Mouse (Mus musculus) stomach, embryonic 15.5 days (tissue): Measurements from ENCODE around the gene Macf1. TPM values are rescaled to one million over a fixed set of nuclear protein-coding genes. Genes with fewer than 3 reads are reported as not detected.

Experiments used
- ATAC-seq: fragments of 200-750 bp; cut with Nextera tagmentation; 2 replicates; pipeline ENCODE4 v1.8.0; 2017; ENCODE audit warnings: low read depth, moderate number of reproducible peaks, moderate TSS enrichment; ENCODE audit not compliant: insufficient read depth, low FRiP score
- H3K27ac ChIP-seq: fragments of 300-500 bp; sonication (generic); 2 replicates; pipeline ENCODE4 v1.5.1; 2015; ENCODE audit warnings: mild to moderate bottlenecking, inconsistent platforms
- H3K27me3 ChIP-seq: fragments of 300-500 bp; sonication (generic); replicated peaks from 2 replicates; pipeline ENCODE4 v1.6.1; 2015; ENCODE audit warnings: inconsistent platforms
- H3K36me3 ChIP-seq: fragments of 300-500 bp; sonication (generic); 2 replicates; pipeline ENCODE4 v1.6.1; 2015; ENCODE audit warnings: inconsistent platforms
- H3K4me1 ChIP-seq: fragments of 300-500 bp; sonication (generic); 2 replicates; pipeline ENCODE4 v1.6.1; 2015; ENCODE audit warnings: inconsistent platforms
- H3K4me2 ChIP-seq: fragments of 300-500 bp; sonication (generic); 2 replicates; pipeline ENCODE4 v1.6.1; 2015; ENCODE audit warnings: mild to moderate bottlenecking, inconsistent platforms
- H3K4me3 ChIP-seq: fragments of 300-500 bp; sonication (generic); replicated peaks from 2 replicates; pipeline ENCODE4 v1.5.1; 2015; ENCODE audit warnings: inconsistent platforms
- H3K9ac ChIP-seq: fragments of 300-500 bp; sonication (generic); 2 replicates; pipeline ENCODE4 v1.6.1; 2015; ENCODE audit warnings: inconsistent platforms
- H3K9me3 ChIP-seq: fragments of 300-500 bp; sonication (generic); 2 replicates; pipeline ENCODE4 v1.6.1; 2016; ENCODE audit warnings: inconsistent platforms
- WGBS: fragments of 180-500 bp; shearing (Covaris S2); methylation state at CpG from one replicate; pipeline ENCODE4 v1.1.7; 2015; 5-methylcytosine and 5-hydroxymethylcytosine counted together
- polyA plus RNA-seq: library from polyadenylated mRNA; unstranded; fragments of >200 nt; fragmentation: Nextera tagmentation; extraction: Ambion mirVana; gene quantifications from 2 replicates; pipeline ENCODE4 v1.2.1, GENCODE M21; 2015

Gene Macf1
- polyA plus RNA-seq, 1 experiment from 2014 or later, result 34.6 TPM

DNA sequence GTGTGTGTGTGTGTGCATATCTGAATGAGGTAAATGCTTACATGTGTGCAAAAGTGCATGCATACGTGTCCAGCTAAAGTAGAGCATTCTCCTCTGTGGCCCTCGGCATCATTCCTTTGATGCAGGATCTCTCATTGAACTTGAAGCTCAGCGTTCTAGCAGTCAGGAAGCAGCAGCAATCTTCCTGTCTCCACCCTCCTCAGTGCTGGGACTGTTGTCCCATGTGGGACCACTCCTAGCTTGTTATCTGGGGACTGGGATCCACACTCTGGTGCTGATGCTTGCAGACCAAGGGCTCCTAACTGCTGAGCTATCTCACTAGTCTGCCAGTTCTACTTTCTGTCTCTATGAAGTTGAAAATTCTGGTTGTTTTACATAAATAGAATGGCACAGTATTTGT, 52.5 kb downstream of the Macf1 start:
- no peaks in the 10 kb centered on the region for H3K4me1 ChIP-seq
- 82% methylated on average over 3 of the region's 3 CpGs for WGBS
- no peak for ATAC-seq

DNA sequence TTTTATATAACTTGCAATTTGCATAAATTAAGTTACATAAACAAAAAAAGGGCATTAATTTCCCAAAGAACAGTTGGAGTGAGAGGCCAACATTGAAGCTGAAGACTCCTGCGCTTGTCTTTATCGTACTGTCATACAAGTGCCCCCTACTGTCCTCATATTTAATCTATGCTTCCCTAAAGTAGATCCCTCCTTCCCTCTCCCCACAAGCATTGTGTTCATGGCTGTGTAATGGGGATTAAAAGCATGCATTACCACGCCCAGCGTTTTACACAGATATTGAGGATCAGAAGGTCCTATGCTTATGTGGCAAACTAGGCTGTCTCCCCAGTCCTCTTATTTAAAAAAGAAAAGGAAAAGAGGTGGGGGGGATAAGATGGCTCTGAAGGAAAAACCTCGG, 56.5 kb downstream of the Macf1 start:
- Histone ChIP-seq H3K4me1 (peaks cover 19% of the 10 kb centered on the region), H3K9ac (no peak overlapping the region), H3K4me3 (no peak overlapping the region), H3K27ac (no peak overlapping the region), H3K9me3 (no peaks in the 10 kb centered on the region), H3K4me2 (no peak overlapping the region), H3K36me3 (no peaks in the 10 kb centered on the region), H3K27me3 (no peaks in the 10 kb centered on the region)
- ATAC-seq, result no peak
- 74% methylated on average over 5 of the region's 5 CpGs for WGBS

More for the DNA sequence above, 52.5 kb downstream of the Macf1 start:
- H3K4me3 ChIP-seq, result no peak overlapping the region
- H3K9me3 ChIP-seq, result no peaks in the 10 kb centered on the region
- no peak overlapping the region for H3K4me2 ChIP-seq
- no peaks in the 10 kb centered on the region for H3K36me3 ChIP-seq
- H3K27me3 ChIP-seq, result no peaks in the 10 kb centered on the region
- H3K9ac ChIP-seq, result no peak overlapping the region
- H3K27ac ChIP-seq, result no peak overlapping the region

DNA sequence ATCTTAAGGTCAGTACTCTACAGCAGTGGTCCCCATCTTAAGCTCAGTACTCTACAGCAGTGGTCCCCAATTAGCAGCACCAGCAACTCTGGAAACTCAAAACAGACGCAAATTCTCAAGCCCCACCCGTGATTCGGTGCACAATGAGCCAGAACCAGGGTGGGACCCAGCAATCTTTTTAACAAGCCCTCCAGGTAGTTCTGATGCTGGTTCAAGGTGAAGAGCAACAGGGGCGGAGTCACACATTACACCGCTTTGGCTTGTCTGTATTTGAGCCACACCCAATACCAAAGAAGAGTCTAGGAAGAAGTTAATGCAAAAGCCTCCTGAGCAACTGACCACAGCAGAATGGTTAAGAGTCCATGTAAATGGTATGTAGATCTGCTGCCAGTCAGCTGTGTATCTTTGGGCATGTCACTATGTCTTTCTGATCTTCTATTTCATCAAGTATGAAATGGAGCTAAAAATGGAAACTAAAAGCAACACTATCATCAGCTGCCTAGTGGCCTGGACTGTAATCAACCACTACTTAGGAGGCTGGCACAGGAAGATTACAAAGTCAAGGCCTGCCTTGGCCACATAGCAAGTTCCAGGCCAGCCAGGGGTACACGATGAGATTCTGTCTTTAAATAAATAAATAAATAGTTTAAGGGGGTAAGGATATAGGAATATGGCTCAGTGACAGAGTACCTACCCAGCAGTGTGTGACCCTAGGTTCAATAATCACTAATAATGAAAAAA, 58.7 kb downstream of the Macf1 start:
- no peak overlapping the region for H3K4me3 ChIP-seq
- no peak overlapping the region for H3K9ac ChIP-seq
- ATAC-seq, result no peak
- no peaks in the 10 kb centered on the region for H3K9me3 ChIP-seq
- no peaks in the 10 kb centered on the region for H3K36me3 ChIP-seq
- H3K27ac ChIP-seq, result no peak overlapping the region
- no peak overlapping the region for H3K4me2 ChIP-seq
- peaks cover 19% of the 10 kb centered on the region for H3K4me1 ChIP-seq
- WGBS, result 75% methylated on average over 6 of the region's 6 CpGs
- no peaks in the 10 kb centered on the region for H3K27me3 ChIP-seq

DNA sequence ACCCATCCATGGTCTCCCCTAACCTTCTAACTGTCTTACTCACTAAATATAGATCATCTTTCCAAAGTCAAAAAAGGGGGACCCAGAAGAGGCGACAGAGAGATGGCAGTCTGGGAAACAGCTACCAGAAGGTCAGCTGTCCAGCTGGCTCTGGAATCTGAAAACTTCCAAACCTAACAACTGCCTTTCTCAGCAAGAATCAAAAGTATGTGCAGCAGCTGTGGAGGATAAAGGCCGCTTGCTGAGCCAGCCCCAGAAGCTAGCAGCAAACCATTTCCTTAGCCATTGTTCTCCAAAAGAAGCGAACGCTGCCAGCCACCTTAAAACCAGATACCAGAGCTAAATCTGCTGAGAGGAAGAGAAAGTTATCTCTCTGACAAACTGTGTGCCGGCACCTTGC, 59.7 kb downstream of the Macf1 start:
- no peaks in the 10 kb centered on the region for H3K9me3 ChIP-seq
- H3K4me3 ChIP-seq, result no peak overlapping the region
- ATAC-seq, result no peak
- no peaks in the 10 kb centered on the region for H3K27me3 ChIP-seq
- no peak overlapping the region for H3K9ac ChIP-seq
- no peak overlapping the region for H3K4me2 ChIP-seq
- H3K27ac ChIP-seq, result peak overlapping the region; percentile 72
- H3K4me1 ChIP-seq, result peaks cover 19% of the 10 kb centered on the region
- 13% methylated on average over 5 of the region's 5 CpGs for WGBS
- H3K36me3 ChIP-seq, result no peaks in the 10 kb centered on the region

DNA sequence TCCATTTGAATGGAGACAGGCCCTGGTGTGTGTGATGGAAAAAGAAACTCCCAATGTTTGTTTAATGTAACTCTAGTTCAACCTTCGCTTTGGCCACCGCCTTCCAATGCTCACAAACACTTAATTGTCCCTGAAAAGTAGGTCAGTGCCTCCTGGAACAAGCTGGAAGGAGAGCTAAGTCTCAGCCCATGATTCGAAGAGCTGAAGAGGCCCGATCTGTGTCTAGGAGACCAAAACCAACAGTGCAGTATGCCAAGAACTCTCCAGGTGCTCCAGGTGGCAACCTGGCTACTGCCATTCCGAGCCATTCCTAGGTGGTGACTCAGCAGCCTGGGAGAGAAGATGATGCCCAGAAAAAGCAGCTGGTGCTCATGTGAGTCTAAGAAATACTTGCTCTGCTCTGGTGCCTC, 60.4 kb downstream of the Macf1 start:
- H3K4me1 ChIP-seq, result peaks cover 19% of the 10 kb centered on the region
- H3K4me3 ChIP-seq, result no peak overlapping the region
- H3K9ac ChIP-seq, result no peak overlapping the region
- no peaks in the 10 kb centered on the region for H3K9me3 ChIP-seq
- no peaks in the 10 kb centered on the region for H3K36me3 ChIP-seq
- no peaks in the 10 kb centered on the region for H3K27me3 ChIP-seq
- H3K4me2 ChIP-seq, result no peak overlapping the region
- H3K27ac ChIP-seq, result peak overlapping the region; percentile 72; the same call in 1 of the 2 replicates
- 70% methylated on average over 5 of the region's 5 CpGs for whole genome bisulfite sequencing
- ATAC-seq, result no peak

DNA sequence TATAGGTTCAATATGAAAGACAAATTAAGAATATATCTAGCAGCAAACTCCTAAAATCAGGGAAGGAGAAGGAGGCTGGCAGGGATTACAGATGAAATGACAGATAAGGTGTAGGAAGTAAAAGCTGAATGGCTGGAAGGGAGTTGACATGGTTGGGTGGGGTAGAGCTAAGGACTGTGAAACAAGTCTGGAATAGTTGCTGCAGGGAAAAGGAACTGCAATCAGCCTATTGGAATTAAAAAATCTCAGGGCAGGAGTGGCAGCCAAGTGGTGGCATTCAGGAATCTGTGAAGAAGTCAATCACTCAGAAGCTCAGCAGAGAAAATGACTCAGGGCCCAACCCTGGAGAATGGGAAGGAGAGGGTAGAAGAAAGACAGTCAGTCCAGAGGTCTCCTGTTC, 62.4 kb downstream of the Macf1 start:
- ATAC-seq, result no peak
- no peak overlapping the region for H3K27ac ChIP-seq

DNA sequence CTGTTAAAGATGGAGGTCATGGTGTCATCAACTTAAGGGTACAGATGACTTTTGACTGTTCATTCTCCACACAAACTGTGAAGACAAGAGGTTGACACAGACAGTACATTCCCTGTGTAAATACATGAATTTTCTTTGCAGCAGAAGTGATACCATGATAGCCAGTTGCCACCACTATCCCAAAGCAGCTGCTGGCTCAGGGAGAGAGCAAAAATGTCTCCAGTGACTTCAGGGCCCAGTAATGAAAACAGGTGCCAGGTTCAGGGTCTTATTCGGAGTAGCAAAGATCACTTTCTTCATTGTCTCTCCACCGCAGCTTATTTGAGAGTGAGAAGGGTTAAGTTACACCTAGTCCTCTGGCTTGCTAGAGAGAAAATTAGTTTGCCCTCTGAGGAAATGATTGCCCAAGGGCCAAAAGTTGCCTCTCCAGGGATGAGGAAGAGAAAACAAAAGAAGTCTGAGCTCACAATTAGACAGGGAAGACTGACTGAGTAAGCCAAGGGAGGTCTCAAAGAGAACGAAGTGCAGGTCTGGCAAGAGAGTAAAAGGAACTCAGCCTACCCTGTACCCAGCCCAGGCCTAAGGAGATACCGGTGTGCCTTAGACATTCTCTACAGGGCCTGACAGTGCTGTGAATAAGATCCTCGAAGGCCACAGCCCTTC, 66.3 kb downstream of the Macf1 start:
- no peaks in the 10 kb centered on the region for H3K27me3 ChIP-seq
- peaks cover 13% of the 10 kb centered on the region; the same call in 1 of the 2 replicates for H3K4me1 ChIP-seq
- no peak overlapping the region for H3K4me2 ChIP-seq
- no peak overlapping the region for H3K4me3 ChIP-seq
- WGBS, result 74% methylated on average over 5 of the region's 5 CpGs
- no peak overlapping the region for H3K27ac ChIP-seq
- no peaks in the 10 kb centered on the region for H3K9me3 ChIP-seq
- no peaks in the 10 kb centered on the region for H3K36me3 ChIP-seq
- no peak overlapping the region for H3K9ac ChIP-seq
- no peak for ATAC-seq

More for the DNA sequence above, 62.4 kb downstream of the Macf1 start:
- H3K9ac ChIP-seq, result no peak overlapping the region
- no peaks in the 10 kb centered on the region for H3K36me3 ChIP-seq
- no peaks in the 10 kb centered on the region for H3K9me3 ChIP-seq
- H3K27me3 ChIP-seq, result no peaks in the 10 kb centered on the region
- H3K4me1 ChIP-seq, result peaks cover 19% of the 10 kb centered on the region
- no peak overlapping the region for H3K4me3 ChIP-seq
- H3K4me2 ChIP-seq, result no peak overlapping the region

DNA sequence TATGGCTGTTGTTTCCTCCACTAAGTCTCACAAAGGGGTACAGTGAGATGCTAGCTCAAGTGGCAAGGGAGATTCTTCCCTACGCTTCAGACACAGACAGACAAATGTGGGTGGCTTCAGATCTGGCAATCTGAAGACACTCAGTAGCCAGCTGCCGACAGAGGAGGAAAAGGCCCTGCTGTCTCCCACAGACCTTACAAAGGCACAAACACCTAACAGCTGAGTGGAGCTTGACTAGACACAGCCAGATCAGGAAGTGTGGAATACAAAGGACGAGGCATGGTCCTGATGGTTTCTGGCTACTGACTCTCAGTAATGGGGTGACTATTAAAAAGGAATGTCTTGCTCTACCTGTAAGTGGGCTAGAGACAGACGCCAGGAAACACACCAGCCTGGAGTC, 67.2 kb downstream of the Macf1 start:
- WGBS, result 58% methylated on average over 4 of the region's 4 CpGs
- Histone ChIP-seq H3K4me3 (no peak overlapping the region), H3K27ac (no peak overlapping the region), H3K9me3 (no peaks in the 10 kb centered on the region), H3K4me2 (no peak overlapping the region), H3K9ac (no peak overlapping the region), H3K27me3 (no peaks in the 10 kb centered on the region), H3K4me1 (peaks cover 18% of the 10 kb centered on the region; the same call in 1 of the 2 replicates), H3K36me3 (no peaks in the 10 kb centered on the region)
- ATAC-seq, result no peak

DNA sequence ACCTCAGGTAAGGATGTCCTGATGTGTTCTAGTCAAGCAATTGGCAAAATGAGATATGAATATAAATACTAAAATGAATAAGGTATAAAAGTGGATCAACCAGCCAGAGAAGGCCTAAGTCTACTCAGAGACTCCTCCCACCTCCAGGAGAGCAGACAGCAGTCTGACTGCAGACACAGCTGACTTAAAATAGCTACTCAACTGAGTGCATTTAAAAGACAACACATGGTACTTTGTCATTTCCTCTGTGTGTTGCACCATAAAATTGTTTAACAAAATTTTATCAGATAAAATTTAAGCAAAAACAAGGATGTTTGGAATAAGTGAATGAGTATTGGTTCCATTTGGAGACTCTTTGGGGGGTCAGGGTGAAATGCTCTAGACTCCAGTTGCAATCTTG, 67.7 kb downstream of the Macf1 start:
- Histone ChIP-seq H3K27me3 (no peaks in the 10 kb centered on the region), H3K9me3 (no peaks in the 10 kb centered on the region), H3K4me1 (peaks cover 18% of the 10 kb centered on the region; the same call in 1 of the 2 replicates), H3K36me3 (no peaks in the 10 kb centered on the region), H3K4me3 (no peak overlapping the region), H3K27ac (no peak overlapping the region), H3K9ac (no peak overlapping the region), H3K4me2 (no peak overlapping the region)
- ATAC-seq, result no peak

DNA sequence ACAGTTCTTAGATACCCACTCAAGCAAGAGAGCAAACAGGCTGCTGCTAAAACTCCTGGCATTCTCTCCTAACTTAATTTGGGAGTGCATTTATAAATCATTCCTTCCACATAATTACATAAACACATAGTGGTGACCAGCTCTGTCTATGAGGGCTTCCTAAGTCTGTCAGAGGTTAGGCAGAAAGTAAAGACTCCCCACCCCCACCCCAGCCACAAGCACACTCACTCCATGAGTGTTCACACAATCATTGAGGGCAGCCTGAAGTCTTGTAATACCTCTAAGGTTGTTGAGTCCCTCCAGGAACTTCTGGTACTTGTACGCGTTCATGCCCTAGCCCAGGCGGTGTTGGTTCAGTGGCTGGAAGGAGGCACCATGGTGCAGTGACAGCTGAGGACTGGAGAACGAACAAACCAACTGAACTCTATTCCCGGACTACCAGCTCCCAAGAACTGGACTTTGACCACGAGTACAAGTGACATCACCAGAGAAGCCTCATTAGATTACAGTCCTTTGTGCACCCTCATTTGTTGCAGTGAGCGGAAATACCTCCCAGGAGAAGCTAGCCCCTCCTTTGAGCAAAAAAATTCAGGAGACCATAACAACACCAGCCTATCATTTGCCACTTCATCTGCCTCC, 70.7 kb downstream of the Macf1 start:
- Histone ChIP-seq H3K4me2 (peak overlapping the region; percentile 23), H3K27me3 (no peaks in the 10 kb centered on the region), H3K36me3 (no peaks in the 10 kb centered on the region), H3K9me3 (no peaks in the 10 kb centered on the region), H3K9ac (no peak overlapping the region), H3K4me3 (no peak overlapping the region), H3K4me1 (peaks cover 18% of the 10 kb centered on the region; the same call in 1 of the 2 replicates), H3K27ac (peak overlapping the region; percentile 31; the same call in 1 of the 2 replicates)
- 56% methylated on average over 7 of the region's 7 CpGs for WGBS
- ATAC-seq, result peak; percentile 75

DNA sequence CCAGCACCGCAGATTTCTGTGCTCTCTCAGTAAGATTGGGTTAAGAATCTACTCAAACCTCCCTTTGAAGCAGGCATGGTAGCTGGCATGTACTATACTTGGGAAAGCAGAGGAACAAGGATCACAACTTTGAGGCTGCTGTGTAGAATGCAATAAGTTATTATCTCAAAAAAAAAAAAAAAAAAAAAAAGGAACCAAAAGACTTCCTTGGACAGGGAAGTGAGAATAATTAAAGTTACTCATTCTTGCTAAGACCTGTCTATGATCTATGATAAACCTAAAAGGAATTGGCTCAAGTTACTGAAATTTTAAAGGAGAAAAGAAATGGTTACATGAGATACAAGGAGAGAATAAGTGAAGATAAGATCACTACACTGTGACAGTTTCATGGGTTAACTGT, 72.2 kb downstream of the Macf1 start:
- Histone ChIP-seq H3K9me3 (no peaks in the 10 kb centered on the region), H3K4me3 (no peak overlapping the region), H3K4me1 (peaks cover 18% of the 10 kb centered on the region; the same call in 1 of the 2 replicates), H3K27ac (no peak overlapping the region), H3K36me3 (no peaks in the 10 kb centered on the region), H3K4me2 (no peak overlapping the region), H3K27me3 (no peaks in the 10 kb centered on the region), H3K9ac (no peak overlapping the region)
- 92% methylated on average over 1 of the region's 1 CpGs for WGBS
- ATAC-seq, result no peak

DNA sequence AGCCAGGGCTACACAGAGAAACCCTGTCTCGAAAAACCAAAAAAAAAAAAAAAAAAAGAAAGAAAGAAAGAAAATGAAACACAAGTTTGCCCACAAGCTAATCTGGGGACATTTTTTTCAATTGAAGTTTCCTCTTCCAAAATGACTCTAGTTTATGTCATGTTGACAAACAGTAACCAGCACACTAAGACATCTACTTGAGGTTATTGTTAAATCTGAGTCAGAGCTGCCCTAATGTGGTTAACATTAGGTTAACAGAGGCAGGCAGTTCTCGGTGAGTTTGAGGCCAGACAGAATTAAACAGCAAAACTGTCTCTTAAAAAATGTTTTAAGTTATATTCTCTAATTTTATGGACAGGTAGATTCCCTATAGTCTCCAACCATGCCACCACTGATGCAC, 72.9 kb downstream of the Macf1 start:
- H3K4me1 ChIP-seq, result peaks cover 18% of the 10 kb centered on the region; the same call in 1 of the 2 replicates
- no peaks in the 10 kb centered on the region for H3K9me3 ChIP-seq
- H3K9ac ChIP-seq, result no peak overlapping the region
- no peaks in the 10 kb centered on the region for H3K36me3 ChIP-seq
- H3K4me3 ChIP-seq, result no peak overlapping the region
- no peak overlapping the region for H3K4me2 ChIP-seq
- H3K27me3 ChIP-seq, result no peaks in the 10 kb centered on the region
- WGBS, result 75% methylated on average over 2 of the region's 2 CpGs
- no peak for ATAC-seq
- H3K27ac ChIP-seq, result no peak overlapping the region
